Mouse (Mus musculus): ENCODE results near the gene Tuba8. TPM values are rescaled to one million over a fixed set of nuclear protein-coding genes. Genes with fewer than 3 reads are reported as not detected.

Gene Tuba8
- total RNA-seq, 1 experiment from 2014 or later, result 3.4 TPM

DNA sequence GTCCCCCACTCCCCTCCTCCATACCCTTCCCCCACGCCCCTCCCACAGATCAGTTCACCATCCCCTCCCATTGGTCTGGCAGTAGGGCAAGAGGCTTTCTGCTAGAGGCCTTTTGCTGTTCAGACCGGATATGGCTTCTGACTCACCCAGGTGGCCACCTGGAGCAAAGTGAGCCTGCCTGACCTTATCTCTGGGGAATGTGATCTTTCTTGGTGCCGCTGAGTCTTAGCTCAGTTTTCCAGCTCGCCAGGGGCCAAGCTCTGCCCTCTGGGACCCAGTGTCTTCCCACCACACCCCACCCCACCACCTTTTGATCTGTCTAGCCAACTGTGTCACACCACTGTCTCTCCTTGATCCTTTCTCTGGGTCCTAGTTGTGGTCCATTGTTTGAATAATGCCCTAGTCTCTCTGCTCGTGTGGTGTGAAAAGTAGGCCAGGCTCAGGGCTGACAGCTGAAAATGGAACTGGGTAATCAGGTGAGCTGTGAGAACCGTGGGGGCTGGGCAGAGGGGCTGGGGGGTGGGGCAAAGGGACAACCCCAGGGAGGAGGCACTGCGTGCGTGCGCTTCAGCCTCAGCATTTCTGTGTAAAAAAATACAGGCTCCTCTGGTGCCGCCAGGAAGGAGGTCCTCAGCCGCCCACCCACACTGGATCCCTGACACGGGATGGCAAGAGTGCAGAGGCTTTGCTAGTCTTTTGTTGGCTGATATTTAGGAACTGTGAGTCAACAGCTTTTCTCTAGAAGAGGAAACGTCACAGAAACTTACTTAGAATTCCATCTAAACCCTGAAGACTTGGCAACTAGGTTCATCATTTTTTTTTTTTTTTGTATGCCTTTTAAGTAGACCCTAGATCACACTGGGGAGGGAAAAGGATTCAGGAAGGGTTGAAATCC is 16.2 kb upstream of the Tuba8 start:
- no peak for ATAC-seq (replicated peaks; ENCODE audit: insufficient number of reproducible peaks, low FRiP score, low TSS enrichment, poor library complexity, severe bottlenecking)

DNA sequence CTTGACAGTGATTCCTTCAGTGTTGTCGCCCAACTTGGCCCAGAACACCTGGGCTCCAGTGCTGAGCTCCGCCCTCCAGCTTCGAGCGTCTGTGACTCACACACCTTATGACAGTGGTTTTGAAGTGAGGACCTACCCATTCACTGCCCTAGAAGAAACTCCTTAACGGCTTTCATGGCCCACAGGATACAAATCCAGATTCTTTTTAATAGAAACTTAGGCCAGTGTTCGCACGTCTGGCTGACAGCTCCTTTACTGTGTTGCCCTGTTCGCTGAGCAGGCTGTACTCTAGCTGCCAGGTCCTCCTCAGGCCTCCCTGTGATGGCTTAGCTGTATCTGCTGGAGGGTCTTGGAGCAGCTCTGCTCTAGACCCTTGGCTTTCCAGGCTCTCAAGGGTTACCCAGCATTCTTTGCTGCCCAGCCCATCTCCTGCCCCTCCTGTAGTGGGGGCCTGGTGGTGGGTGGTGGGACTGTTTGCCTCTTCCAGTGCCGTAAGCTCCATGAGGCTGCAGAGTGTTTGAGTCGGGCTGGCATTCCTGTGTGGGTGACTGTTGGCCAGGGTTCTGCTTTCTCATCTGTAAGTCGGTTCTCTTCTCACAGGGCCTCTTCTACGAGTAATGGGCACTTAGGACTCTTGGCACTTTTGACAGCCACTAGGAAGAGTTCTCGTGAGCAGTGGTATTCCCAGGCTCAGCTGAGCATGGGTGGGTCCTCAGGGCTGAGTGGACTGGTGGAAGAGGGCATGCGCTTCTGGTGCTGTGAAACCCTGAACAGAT is 15.4 kb upstream of the Tuba8 start:
- no peak for ATAC-seq (replicated peaks; ENCODE audit: insufficient number of reproducible peaks, low FRiP score, low TSS enrichment, poor library complexity, severe bottlenecking)

DNA sequence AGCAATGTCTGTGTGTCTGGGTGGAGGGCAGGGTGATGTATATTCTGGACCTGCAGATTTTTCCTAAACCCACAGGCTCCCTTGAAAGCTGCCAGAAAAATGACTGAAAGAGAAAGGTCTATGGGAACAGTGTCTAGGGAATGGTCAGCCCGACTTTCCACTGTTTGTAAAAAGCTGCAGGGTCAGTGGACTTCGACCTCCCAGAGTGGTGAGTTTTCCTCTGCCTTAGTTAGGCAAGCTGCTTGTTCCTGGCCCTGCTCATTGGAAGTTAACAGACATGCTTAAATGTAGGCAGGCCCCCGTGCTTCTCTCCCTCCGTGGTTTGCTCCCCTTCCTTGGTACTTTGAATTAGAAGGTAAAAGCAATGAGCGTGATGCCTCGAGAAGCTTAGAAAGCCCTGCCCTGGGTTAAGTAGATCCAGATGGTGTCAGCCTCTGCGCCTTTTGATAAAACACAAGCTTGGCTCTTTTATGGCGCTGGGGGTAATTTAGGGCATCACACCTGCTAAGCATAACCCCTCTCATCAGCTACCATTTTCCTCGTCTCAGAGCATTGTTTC is 12.6 kb upstream of the Tuba8 start:
- ATAC-seq (replicated peaks; ENCODE audit: insufficient number of reproducible peaks, low FRiP score, low TSS enrichment, poor library complexity, severe bottlenecking), result no peak

DNA sequence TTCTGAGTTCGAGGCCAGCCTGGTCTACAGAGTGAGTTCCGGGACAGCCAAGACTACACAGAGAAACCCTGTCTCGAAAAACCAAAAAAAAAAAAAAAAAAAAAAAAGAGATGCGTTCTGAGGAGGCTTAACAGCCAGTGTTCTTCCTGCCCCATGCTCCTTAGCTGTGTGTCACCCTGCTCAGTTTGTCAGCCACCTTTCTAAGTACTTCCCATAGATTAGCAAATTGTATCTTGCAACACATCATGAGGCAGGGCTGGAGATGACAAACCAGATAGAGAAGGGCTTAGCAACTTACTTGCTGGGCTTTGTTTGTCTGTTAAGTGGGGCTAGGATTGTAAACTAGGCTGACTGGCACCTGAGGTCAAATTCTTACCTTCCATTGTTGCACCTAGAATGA is 10.0 kb upstream of the Tuba8 start:
- no peak for ATAC-seq (replicated peaks; ENCODE audit: insufficient number of reproducible peaks, low FRiP score, low TSS enrichment, poor library complexity, severe bottlenecking)

DNA sequence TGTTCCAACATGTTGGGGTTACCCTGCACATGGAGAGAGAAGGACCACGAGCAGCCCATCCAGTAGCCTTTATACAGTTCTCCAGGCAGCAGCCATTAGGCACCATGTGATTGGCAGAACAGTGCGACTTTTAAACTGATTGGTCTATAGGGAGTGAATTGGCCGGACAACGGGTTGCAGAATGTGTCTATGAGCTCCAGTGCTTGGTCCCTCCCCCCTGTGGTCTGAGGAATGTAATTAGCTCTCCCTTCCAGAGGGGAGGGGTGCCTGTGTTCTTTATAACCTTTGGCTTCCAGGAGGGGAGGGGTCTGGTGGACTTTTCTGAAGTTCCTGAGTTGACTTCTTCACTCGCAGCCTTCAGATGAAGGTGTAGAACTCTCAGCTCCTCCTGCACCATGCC is 8.5 kb upstream of the Tuba8 start:
- no peak for ATAC-seq (replicated peaks; ENCODE audit: insufficient number of reproducible peaks, low FRiP score, low TSS enrichment, poor library complexity, severe bottlenecking)

DNA sequence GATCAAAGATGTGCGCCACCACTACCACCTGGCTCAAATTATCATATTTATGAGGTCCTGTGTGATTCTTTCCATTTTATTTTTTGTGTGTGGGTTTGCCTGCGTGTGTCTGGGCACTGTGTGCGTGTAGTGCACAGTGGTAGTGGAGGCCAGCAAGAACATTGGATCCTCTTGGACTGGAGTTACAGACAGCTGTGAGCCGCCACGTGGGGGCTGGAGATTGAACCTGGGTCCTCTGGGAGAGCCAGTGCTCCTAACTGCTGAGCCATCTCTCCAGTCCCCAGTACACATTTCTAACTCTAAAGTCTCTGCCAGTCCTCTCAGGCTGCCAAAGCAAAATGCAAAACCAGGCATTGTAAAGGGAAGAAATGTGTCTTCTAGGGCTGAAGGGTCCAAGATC is 4.0 kb upstream of the Tuba8 start:
- ATAC-seq (replicated peaks; ENCODE audit: insufficient number of reproducible peaks, low FRiP score, low TSS enrichment, poor library complexity, severe bottlenecking), result no peak

DNA sequence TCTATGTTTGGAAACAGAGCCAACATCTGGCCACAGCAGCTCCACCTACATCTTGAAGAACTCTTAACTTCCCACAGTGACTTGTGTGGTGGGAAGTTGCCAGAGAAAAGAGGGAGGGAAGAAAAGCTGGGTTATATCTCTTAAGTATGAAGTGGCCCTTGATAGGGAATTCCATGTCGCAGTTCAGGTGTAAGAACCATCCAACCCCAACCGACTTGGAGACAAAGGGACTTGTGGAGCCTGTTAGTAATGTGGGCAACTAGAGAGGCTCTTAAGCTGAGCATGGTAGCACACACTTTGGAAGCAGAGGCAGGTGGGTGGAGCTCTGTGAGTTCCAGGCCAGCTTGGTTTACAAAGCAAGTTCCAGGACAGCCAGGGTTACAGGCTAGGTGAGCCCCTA is 912 bp upstream of the Tuba8 start:
- no peak for ATAC-seq (replicated peaks; ENCODE audit: insufficient number of reproducible peaks, low FRiP score, low TSS enrichment, poor library complexity, severe bottlenecking)

DNA sequence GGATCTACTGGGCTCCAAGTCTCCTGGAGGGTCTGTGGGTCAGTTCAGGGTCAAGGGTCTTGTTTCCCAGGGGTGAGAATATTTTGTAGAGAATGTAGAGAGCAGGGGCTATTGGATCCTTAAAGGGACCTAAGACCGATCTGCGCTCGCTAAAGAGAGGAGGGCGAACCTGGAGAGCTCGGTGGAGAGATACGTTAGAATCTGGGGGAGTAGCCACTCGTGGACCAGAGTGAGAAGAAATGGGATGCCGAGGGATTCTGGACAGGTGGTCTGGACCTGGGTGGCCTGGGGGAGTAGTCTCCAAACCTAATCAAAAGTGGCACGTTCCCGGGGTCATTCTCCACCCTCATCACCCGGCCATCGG is 412 bp downstream of the Tuba8 start:
- ATAC-seq (replicated peaks; ENCODE audit: insufficient number of reproducible peaks, low FRiP score, low TSS enrichment, poor library complexity, severe bottlenecking), result no peak

DNA sequence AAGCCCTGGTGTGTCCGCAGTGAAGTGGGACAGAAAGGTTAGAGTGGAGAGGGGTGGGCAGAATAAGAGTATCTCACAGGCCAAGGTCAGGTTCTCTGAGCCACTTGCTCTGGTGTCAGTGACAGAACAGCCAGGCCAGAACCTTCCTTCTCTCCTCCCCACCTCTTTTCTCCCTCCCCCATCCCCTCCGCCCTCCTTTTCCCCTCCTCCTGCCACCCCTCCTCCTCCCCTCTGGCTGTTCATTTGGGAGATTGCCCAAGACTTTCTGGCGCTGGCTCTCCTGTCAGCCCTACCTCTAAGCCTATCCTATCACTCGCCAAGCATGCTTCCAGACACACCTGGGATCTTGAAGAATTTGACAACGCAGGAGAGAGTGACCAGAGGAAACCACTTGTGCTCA is 1.2 kb downstream of the Tuba8 start:
- no peak for ATAC-seq (replicated peaks; ENCODE audit: insufficient number of reproducible peaks, low FRiP score, low TSS enrichment, poor library complexity, severe bottlenecking)

DNA sequence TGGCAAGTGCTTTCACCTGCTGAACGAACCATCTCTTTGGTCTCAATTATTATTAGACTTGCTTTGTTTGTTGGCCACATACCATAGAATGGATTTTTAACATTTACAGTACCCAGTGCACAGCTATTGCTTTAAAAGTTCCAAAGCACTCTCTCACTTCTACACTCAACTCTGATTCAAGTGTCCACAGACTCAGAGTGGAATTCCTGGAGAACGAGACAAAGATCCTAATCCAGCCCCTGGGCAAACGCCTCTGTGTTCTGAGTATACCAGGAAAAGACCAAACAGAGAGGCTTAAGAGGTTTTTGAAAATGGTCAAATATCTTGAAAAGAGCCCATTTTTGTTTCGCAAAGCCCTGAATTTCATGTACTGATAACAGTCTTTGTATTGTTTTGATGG is 2.5 kb downstream of the Tuba8 start:
- ATAC-seq (replicated peaks; ENCODE audit: insufficient number of reproducible peaks, low FRiP score, low TSS enrichment, poor library complexity, severe bottlenecking), result no peak

DNA sequence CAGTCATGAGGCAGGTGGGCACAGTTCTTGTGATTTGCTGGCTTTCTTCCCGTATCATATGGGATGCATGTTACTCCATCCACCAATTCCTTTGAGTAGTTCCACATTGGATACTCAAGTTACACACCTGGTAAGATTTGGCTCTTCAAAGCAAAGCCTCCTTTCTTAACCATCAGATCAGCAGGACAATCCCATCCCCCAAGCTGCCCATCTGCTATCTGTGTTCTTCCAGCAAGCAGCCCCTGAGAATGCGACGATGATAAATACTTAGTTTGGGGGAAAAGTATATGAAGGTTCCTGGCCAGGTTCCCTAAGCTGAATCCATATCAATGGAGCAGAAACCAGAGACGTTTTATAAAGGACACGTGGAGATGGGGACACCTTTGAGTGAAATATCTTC is 3.7 kb downstream of the Tuba8 start:
- ATAC-seq (replicated peaks; ENCODE audit: insufficient number of reproducible peaks, low FRiP score, low TSS enrichment, poor library complexity, severe bottlenecking), result no peak

DNA sequence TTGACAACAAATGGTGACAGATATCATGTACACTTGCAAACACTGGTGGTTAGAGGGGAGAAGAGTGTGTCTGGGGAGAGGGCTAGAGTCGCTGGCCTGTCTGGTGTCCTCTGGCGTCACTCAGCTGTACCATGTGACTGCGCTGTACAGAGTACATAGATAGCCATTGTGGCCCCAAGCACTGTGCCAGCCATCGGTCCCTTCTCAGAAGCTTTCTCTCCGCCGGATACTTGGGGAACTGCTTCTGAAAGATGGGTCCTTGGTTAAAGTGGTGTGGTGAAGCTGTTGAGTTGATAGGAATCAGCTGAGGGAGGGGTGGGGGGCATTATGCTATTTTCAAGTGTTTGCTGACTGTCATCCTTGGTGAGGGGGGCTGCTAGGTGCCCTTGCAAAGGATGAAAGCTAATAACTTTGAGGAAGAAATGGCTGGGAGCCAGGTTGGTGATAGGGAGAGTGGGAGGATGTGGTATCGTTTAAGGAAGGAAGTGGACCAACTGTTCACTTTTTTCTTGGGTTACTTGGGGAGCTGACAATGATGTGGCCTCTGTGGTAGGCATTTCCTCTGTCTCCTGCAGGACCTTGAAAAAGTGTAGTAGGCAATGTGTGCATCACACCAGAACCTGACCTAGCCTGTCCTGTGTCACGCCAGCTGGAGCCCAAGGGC is 4.3 kb downstream of the Tuba8 start:
- ATAC-seq (replicated peaks; ENCODE audit: insufficient number of reproducible peaks, low FRiP score, low TSS enrichment, poor library complexity, severe bottlenecking), result peak; percentile 59

DNA sequence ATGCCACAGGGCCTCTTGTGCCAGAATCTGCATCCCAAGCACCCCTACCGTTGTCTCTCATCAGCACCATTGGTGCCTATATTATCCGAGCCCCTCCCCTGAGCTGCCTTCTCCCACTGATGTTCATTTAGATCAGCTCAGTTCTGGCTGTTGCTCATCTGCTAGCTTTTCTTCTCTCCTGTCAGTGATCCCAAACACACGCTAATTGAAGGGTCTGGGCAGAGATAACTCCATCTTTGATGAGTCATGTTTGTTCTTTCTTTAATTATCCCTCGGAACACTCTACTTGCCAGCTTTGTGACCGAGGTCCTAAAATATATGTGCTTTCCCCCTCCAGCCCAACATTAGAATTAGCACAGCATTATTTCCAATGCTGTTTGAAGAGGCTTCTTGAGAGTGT is 4.8 kb downstream of the Tuba8 start:
- ATAC-seq (replicated peaks; ENCODE audit: insufficient number of reproducible peaks, low FRiP score, low TSS enrichment, poor library complexity, severe bottlenecking), result no peak

DNA sequence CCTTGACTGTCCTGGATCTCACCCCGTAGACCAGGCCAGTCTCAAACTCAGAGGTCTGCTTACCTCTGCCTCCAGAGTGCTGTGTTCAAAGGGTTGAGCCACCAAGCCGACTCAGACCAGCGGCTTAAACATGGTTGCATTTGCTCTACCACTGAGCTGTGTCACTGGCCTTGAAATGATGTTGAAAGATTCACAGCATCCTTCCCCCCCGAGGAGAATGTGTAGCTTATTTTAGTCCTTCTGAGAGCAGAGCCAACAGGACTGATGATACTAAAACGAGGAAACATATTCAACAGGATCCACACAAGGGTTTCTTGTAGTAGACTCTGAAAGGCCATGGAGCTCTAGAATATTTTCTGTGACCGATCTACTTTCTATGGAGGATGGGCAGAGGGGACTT is 5.4 kb downstream of the Tuba8 start:
- no peak for ATAC-seq (replicated peaks; ENCODE audit: insufficient number of reproducible peaks, low FRiP score, low TSS enrichment, poor library complexity, severe bottlenecking)

DNA sequence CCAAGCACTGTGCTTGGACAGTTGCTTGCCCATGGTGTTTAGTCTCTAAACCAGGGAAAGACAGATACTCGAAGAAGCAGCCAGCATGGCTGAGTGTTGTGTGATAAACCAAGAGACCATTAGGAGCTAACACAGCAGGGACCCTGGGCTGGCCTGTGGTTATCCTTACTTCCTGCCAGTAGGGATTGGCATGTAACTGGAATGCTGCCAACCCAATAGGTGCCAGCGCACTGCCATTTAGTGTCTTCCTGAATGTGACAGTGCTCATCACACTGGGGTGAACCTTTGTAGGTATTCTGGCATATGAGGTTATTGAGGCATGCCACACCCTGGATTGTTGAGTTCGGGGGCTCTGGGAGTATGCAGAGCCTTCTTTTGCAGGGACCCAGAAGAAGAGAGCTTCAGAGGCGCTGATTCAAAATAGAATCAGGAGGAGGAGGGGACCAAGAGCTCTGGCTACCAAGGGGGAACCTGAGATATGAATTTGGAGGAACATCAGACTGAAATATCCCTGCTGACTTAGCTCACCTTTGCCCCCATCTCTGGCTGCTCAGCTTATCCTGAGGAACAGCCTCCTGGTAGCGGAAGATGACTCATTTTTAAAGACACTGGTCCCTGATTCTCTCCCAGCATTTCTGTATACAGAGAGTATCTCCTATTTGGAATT is 6.2 kb downstream of the Tuba8 start:
- no peak for ATAC-seq (replicated peaks; ENCODE audit: insufficient number of reproducible peaks, low FRiP score, low TSS enrichment, poor library complexity, severe bottlenecking)

DNA sequence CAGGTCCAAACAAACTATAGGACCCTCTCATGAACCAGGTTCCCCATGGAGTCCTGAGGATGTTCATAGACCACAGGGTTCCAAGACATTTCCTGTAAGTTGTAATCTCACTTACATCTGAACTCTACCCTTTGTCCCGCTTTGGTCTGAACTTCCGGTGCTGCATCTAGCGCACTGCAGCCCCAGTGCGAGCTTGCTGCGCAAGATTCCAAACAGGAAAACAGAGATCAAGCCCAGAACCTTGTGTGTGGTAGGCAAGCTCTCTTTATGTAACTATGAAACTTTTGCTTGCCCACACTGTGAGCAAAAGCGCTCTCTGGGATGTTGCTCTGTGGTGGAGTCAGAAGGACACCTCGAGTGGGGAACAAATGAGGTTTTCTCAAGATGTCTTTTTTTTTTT is 7.5 kb downstream of the Tuba8 start:
- ATAC-seq (replicated peaks; ENCODE audit: insufficient number of reproducible peaks, low FRiP score, low TSS enrichment, poor library complexity, severe bottlenecking), result no peak

DNA sequence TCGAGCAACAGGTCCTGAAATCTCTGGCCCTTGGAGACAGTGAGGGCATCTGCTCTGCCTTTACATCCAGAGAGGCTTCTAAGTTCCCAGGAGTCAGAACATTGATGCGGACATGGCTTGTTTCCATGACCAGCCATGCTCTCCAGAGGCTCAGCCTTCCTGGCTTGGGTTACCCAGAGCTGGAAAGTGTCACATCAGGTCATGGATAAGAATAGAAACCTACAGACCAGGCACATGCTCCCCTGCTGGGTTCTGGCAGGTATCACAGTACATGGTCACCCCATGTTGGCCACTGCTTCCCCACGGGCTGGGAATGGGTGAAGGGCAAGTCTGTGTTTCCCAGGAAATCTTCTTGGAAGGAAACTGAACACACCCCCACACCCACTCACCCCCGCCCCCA is 8.9 kb downstream of the Tuba8 start:
- ATAC-seq (replicated peaks; ENCODE audit: insufficient number of reproducible peaks, low FRiP score, low TSS enrichment, poor library complexity, severe bottlenecking), result no peak

DNA sequence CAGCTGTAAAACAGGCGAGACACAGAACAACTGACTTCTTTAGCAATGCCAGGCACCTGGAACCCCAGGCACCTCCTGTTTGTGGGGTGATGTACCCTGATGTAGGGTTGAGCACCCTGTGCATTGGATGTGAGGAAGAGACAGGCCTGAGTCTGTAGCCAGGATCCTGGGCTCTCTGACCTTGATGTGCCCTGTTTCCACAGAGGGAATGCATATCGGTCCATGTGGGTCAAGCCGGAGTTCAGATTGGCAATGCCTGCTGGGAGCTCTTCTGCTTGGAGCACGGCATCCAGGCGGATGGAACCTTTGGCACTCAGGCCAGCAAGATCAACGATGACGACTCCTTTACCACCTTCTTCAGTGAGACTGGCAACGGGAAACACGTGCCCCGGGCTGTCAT is 9.7 kb downstream of the Tuba8 start:
- ATAC-seq (replicated peaks; ENCODE audit: insufficient number of reproducible peaks, low FRiP score, low TSS enrichment, poor library complexity, severe bottlenecking), result no peak
